Mouse (Mus musculus) gastrocnemius, postnatal 36 days (tissue): ENCODE data around the gene Grwd1. TPM values are rescaled to one million over a fixed set of nuclear protein-coding genes. Genes with fewer than 3 reads are reported as not detected.

Experiments
- DNase-seq, 2 experiments: peaks; one replicate each; pipeline ENCODE4 v3.0.0; 2022
- intact Hi-C: fragments of 180-260 bp; cut with DNase I; formaldehyde crosslinking; loops from one replicate; pipeline ENCODE4 v1.15.1; 2025
- total RNA-seq, 2 experiments: library from RNA; stranded (reverse); gene quantifications; 2 replicates each; pipeline ENCODE4 v1.2.3; 2021

The Grwd1 gene
- total RNA-seq, 2 experiments from 2014 or later, result 11.8 to 14.5 TPM

GRCm38 (mm10) chr7:45848447-45849027 is 17.8 kb upstream of the Grwd1 start:
- no peak for DNase-seq
- intact Hi-C loops, result no loop called here

DNA sequence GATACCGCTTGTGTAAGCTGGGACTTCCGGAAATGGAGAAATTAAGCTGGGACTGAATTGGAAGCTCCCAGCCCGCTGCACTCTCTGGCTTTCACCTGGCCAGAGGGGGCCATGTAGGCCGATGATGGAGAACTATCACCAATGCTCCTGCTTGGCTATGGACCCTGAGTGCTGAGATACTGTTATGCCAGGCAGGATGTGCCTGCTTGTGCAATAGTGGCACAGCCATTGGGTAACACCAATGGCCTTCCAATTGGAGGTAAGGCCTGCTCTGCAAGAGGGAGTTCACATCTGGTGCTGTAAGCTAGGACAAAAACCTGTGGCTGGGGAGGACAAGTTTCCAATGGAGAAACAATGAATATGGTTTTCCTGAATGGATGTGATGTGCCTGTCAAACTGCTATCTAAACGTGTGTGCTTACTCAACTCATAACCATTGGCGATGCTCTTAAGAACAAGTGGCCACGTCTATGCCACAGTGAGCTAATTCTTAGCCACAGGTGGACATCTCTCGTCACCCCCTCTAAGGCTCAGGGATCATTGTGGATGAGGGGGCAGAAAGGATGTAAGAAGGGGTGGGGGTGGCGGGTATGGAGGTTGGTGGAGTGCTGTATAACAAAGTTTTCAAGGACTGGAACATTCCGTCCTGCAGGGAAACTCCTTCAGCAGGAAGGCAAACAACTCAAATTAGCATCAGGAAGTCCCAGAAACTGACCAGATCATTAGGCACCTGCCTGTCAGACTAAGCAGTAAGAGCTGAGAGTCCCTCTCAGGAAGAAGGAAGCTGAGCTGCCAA is 12.4 kb upstream of the Grwd1 start:
- DNase-seq, result no peak
- intact Hi-C loops, result no loop called here

DNA sequence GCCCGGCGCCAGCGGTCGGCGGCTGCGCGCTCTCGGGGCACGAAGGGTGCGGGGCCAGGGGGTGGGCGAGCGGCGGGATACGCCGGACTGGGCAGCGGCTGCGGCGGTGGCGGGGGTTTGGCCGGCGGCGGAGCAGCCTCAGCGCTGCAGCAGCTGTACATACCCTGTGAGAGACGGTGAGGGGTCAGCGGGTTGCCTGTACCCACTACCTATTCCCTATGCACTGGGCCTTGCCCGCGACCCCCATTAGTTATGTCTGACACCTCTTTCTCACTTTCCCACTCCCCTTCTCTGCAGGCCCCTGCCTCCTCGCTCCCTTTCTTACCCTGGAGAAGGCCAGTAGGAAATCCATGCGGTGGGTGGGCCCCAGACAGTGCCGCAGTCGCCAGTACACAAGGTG is 3.2 kb upstream of the Grwd1 start:
- DNase-seq, result no peak
- intact Hi-C loops, result no loop called here

GRCm38 (mm10) chr7:45833148-45833790 is 2.5 kb upstream of the Grwd1 start:
- DNase-seq, result no peak
- intact Hi-C loops, result no loop called here

DNA sequence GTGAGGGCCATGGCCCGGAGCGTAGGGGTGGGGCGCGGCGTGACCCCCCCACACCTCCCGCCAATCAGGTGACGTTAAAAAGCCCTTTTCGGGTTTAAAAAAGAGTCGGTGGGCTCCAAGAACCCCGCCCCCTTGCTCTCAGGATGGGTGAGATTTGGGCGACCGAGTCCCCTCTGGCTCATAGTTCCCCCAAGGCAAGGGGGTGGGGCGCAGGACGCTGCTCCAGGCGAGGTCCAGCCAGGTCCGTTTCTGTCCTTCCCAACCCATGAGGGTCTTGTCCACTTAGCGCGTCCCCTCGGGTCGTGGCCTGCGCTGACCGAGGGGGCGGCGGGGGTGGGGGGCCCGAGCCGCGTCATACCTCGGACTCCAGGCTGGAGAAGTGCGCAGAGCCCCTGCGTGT is 1.7 kb upstream of the Grwd1 start:
- intact Hi-C loops, result no loop called here
- no peak for DNase-seq

DNA sequence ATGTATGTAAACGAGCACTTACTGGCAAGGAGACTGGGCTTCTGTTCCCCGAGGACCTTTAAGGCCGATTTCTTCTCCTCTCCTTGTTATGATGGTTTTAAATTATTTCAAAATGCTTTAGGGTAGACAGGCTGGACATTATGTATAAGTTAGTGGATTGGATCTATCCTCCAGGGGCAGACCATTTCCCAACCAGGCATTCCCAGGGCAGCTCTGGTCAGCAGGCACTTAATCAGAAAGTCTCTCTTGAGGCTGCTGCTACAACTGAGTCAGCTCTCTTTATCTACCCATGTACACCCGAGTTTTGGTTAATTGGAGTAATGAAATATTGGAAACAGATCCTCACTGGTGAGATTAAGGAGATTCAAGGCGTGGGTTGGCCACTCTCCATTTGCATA is 383 bp upstream of the Grwd1 start:
- no peak for DNase-seq
- intact Hi-C loops, result no loop called here

DNA sequence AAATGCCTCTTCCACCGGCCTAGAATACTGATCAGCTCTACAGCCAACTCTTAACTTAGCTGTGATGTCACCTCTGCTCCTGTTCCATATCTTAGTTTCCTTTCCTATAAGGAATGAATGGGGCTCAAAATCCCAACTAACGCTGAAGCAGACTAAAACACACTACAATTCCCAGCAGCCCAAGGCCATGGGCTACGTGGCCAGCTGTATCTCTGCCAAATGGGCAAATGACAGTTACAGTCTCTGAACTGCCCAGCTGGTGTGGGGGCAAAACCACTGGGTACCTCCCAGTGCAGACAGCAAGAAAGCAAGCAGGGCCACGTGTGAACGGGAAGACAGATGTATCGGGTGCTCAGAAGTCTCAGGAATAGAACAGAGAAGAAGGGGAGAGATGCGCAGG is 4.1 kb downstream of the Grwd1 start:
- intact Hi-C loops, result no loop called here
- DNase-seq, result no peak

DNA sequence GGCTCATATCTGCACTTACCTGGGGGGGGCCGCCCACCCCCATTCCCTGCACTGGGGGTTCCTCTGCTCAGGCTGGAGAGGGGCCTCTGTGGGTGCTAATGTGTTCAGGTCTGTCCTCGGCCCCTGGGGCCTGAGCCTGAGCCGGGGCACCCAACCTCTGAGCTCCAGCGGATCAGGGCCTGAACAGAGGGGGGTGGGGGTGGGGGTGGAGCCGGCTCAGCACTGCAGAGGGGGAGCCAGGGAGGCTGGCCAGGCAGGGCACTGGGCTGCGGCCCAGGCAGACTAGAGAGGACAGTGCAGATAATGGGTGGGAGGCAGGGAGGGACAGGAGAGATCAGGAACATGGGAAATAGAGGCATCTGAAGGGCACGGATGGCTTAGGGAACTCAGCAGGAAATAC is 6.1 kb downstream of the Grwd1 start, which contains the start of gene Kcnj14:
TSS of gene Kcnj14 (minus strand) at position 185 of the 400 bp plus-strand sequence.
- intact Hi-C loops, result no loop called here
- DNase-seq, result no peak

DNA sequence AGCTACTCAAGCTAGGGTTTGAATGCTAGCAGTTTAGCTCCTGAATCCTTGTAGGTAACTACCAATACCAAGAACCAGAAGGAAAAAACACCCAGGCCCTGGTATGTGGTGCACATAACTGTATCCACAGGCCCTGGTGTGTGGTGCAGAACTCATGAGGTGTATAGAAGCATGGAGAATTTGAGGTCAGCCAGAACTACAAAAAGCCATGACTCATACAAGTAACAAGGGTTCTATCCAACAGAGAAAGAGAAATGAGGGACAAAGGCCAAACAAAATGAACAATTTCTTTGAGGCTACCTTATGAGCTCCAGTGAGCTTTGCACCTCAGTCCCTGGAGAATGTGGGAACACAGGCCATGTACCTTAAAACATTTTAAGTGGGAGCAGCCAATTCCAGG is 9.8 kb downstream of the Grwd1 start:
- no peak for DNase-seq
- intact Hi-C loops, result no loop called here

GRCm38 (mm10) chr7:45819843-45820242 is 10.9 kb downstream of the Grwd1 start:
- intact Hi-C loops, result no loop called here
- DNase-seq, result no peak

DNA sequence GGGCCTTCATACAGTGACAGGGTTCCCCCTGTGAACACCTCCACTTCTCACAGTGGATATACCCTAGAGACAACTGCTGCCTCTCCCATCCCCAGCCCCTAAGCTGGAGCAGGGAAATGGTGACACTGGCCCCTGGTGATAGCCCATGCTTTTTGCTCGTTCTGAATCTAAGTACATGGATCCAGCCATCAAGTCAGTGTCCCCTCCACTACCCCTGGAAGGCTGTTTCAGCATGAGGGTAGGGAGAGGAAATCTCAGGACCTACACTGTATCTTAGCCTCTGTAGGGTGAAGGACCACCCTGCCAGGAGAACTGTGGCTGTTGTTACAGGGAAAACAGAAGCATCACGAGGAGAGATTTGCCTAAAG is 14.8 kb downstream of the Grwd1 start:
- intact Hi-C loops, result no loop called here
- no peak for DNase-seq

- intact Hi-C loops, result no loop called here
Observed at GRCm38 (mm10) chr7:45815323-45815983, 15.3 kb downstream of the Grwd1 start.

GRCm38 (mm10) chr7:45814841-45815240 is 15.9 kb downstream of the Grwd1 start:
- DNase-seq, result no peak
- intact Hi-C loops, result no loop called here

More at GRCm38 (mm10) chr7:45815323-45815983, 15.3 kb downstream of the Grwd1 start:
- DNase-seq, result no peak

DNA sequence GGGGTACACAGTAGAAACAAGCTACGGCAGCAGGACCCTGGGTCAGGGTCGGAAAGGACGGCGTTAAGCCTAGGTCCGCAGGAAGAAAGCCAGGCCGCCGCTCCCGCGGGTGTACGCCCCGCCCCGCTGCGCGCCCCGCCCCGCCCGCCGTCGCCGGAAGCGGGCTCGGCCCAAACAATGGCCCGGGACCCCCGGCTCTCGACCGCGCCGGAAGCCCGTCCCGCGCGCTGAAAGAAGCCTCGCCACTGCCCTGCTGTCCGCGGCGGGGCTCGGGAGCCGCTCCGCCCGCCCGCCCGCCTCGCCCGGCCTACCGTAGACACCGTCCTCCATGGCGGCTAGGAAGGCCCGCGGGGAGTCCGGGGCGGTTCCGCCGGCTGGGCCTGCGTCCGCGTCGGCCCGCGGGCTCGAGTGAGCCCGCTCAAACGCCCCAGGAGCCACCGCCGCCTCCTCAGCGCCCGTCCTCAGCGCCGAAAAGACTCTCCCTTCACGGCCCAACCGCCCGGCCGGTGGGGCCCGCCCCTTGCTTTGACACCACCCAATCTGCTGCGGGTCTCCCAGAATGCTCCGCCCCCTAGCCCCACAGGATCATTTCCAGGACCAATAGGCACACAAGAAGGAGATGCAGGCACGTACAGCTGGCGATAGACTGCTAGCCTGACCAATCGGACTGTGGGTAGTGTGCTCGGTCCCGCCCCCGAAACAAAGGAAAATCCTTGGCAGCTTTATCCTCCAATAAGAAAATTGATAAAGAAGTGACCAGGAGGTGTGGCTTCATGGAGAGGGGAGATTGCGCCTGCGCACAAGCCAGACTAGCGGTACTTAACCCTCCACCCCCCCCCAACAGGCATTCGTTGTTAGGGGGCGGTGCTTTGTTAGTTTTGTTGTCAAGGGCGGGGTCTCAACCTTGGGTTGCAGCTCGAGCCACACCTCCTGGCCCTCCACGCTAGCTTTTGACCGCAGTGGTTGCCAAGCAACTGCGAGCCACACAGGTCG is 16.7 kb downstream of the Grwd1 start, which contains the start of gene Cyth2:
TSS of gene Cyth2 (minus strand) at position 795 of the 993 bp plus-strand sequence.
- peak; percentile 98 for DNase-seq
- intact Hi-C loops, result no loop called here

GRCm38 (mm10) chr7:45812921-45813320 is 17.8 kb downstream of the Grwd1 start:
- intact Hi-C loops, result no loop called here
- no peak for DNase-seq

- DNase-seq, result no peak
- intact Hi-C loops, result no loop called here
Observed at GRCm38 (mm10) chr7:45809276-45810075, 21.3 kb downstream of the Grwd1 start.

GRCm38 (mm10) chr7:45808471-45808870 is 22.3 kb downstream of the Grwd1 start:
- no peak for DNase-seq
- intact Hi-C loops, result no loop called here

DNA sequence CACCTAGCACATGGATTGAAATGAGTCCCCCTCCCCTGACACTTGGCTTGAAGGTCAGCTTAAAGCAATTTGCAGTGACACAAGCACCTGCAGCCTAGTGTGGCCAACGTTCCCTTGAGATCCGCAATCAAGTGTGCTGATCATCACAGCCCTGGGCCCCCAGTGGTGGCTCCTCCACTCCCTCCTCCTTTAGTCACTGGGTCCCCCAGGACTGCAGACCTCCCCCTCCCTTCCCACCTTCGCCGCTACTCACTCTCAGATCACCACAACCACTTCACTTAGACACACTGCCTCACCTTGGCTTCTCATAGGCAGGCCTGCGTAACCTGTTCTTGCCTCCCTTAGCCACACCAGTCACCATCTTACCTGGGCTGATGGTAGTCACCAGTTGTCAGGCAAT is 24.8 kb downstream of the Grwd1 start:
- intact Hi-C loops, result no loop called here
- DNase-seq, result no peak

DNA sequence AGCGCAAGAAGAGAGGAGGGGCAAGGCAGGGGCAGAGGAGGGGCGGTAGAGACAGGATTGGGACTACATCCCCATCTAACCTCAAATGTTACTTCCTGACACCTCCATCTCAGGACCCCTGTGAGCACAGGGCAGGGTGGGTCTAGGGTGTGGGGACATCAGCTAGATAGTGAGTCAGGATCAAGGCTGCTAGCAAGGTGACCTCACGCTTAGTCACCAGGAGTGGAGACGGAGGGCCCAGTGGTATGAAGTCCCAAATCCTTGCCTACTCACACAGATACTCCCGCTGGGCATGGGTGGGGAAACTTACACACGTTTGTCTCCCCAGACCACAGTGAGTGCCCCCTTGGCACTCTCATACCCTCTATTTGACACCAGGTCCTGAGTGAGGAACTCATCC is 28.2 kb downstream of the Grwd1 start:
- no peak for DNase-seq
- intact Hi-C loops, result no loop called here
